Mouse (Mus musculus) forebrain, postnatal 0 days (tissue): ENCODE measurements around the gene Smad9. TPM values are rescaled to one million over a fixed set of nuclear protein-coding genes. Genes with fewer than 3 reads are reported as not detected.

Experiments used
- ATAC-seq: fragments of 200-750 bp; cut with Nextera tagmentation; 2 replicates; pipeline ENCODE4 v1.8.0; 2017; ENCODE audit warnings: mild to moderate bottlenecking, moderate library complexity
- DNase-seq: peaks from one replicate; pipeline ENCODE4 v3.0.0-alpha.2; 2015
- H3K27ac ChIP-seq: fragments of 300-500 bp; sonication (generic); 2 replicates; pipeline ENCODE4 v1.5.1; 2014; ENCODE audit warnings: low read depth, mild to moderate bottlenecking, antibody characterized with exemption, low read length, moderate library complexity, mixed read lengths
- H3K27me3 ChIP-seq: fragments of 300-500 bp; sonication (generic); 2 replicates; pipeline ENCODE4 v1.6.1; 2014; ENCODE audit warnings: mild to moderate bottlenecking, low read length, mixed read lengths; ENCODE audit not compliant: insufficient read depth
- H3K36me3 ChIP-seq: fragments of 300-500 bp; sonication (generic); 2 replicates; pipeline ENCODE4 v1.6.1; 2014; ENCODE audit warnings: mild to moderate bottlenecking, moderate library complexity; ENCODE audit not compliant: insufficient read depth
- H3K4me1 ChIP-seq: fragments of 300-500 bp; sonication (generic); 2 replicates; pipeline ENCODE4 v1.6.1; 2014; ENCODE audit warnings: antibody characterized with exemption; ENCODE audit not compliant: insufficient read depth
- H3K4me2 ChIP-seq: fragments of 300-500 bp; sonication (generic); 2 replicates; pipeline ENCODE4 v1.6.1; 2014; ENCODE audit warnings: low read depth, mild to moderate bottlenecking, moderate library complexity
- H3K4me3 ChIP-seq: fragments of 300-500 bp; sonication (generic); 2 replicates; pipeline ENCODE4 v1.5.1; 2014; ENCODE audit warnings: low read depth, low read length, mixed read lengths
- H3K9ac ChIP-seq: fragments of 300-500 bp; sonication (generic); 2 replicates; pipeline ENCODE4 v1.6.1; 2014; ENCODE audit warnings: mild to moderate bottlenecking
- H3K9me3 ChIP-seq: fragments of 300-500 bp; sonication (generic); 2 replicates; pipeline ENCODE4 v1.6.1; 2016; ENCODE audit warnings: low read length
- CTCF ChIP-seq: sonication (generic); IDR thresholded peaks from 2 replicates; pipeline ENCODE4 v1.5.1; 2016; ENCODE audit warnings: antibody characterized with exemption, control low read depth, low read depth
- WGBS: fragments of 180-500 bp; shearing (Covaris S2); extraction: QIAGEN DNeasy Blood & Tissue Kit; methylation state at CpG from one replicate; pipeline ENCODE4 v1.1.7; 2014; 5-methylcytosine and 5-hydroxymethylcytosine counted together
- polyA plus RNA-seq: library from polyadenylated mRNA; unstranded; fragments of >200 nt; fragmentation: Nextera tagmentation; extraction: Ambion mirVana; gene quantifications from 2 replicates; pipeline ENCODE4 v1.2.1, GENCODE M21; 2015
- total RNA-seq: library from RNA; depleted of rRNA; stranded (reverse); fragments of >200 nt; gene quantifications from 2 replicates; pipeline ENCODE4 v1.2.3, GENCODE M21; 2014

The Smad9 gene
- total and polyA plus RNA-seq, 2 experiments from 2014 or later, result 0.35 to 2.7 TPM

DNA sequence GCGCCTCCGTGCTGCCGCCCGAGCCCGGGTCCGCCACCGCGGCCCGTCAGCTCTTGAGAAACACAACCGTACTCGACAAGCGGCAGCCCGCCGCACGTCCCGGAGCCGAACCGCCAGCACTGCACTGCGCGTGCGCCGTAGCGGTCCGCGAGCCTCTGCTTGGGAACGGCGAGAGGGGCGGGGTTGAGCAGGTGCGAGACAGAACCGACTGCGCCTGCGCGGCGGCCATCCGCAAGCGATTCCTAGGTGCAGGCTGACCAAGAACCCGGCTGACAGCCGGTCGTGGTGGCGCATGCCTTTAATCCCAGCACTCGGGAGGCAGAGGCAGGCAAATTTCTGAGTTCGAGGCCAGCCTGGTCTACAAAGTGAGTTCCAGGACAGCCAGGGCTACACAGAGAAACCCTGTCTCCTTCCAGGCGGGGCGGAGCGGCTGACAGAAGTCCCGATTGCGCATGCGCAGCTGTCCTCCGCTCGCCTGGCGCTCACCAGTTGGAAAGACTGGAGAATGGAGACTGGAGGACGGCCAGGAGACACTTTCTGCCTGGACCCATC, 52.4 kb downstream of the Smad9 start, which contains the start of gene Rfxap:
Gene Rfxap, minus strand, starts transcription at position 126 of the 552 bp plus-strand sequence.
- ATAC-seq, result peak; percentile 95
- under 1% methylated on average over 52 of the region's 52 CpGs for WGBS
- Histone ChIP-seq H3K36me3 (peaks cover 13% of the 10 kb centered on the region), H3K4me2 (peak within 1 kb of the TSS; percentile 94), H3K9ac (peak within 1 kb of the TSS; percentile 87), H3K27ac (peak within 1 kb of the TSS; percentile 95), H3K4me1 (peaks cover 12% of the 10 kb centered on the region; the same call in 1 of the 2 replicates), H3K9me3 (no peaks in the 10 kb centered on the region), H3K4me3 (peak within 1 kb of the TSS; percentile 60), H3K27me3 (no peaks in the 10 kb centered on the region)
- DNase-seq, result peak; percentile 99
- no peak for TF ChIP-seq CTCF

DNA sequence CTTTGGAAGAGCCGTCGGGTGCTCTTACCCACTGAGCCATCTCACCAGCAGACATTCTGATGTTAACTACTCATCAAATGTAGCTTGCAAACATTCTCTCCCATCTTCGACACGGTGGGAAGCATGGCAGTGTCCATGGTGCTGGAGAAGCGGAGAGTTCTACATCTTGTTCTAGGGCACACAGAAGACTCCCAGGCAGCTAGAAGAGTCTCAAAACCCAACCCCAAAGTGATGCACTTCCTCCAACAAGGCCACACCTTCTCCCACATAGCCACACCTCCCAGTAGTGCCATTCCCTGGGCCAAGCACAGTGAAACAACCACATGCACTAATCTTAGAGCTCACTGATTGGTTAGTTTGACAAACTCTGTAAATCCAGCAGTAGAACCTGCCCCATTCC, 53.7 kb downstream of the Smad9 start:
- DNase-seq (no peak), ATAC-seq (no peak)
- Histone ChIP-seq H3K27me3 (no peaks in the 10 kb centered on the region), H3K9ac (no peak overlapping the region), H3K9me3 (no peaks in the 10 kb centered on the region), H3K4me1 (peaks cover 12% of the 10 kb centered on the region; the same call in 1 of the 2 replicates), H3K36me3 (peaks cover 5% of the 10 kb centered on the region), H3K4me2 (no peak overlapping the region), H3K27ac (no peak overlapping the region), H3K4me3 (no peak overlapping the region)
- no peak for TF ChIP-seq CTCF
- WGBS, result 81% methylated on average over 5 of the region's 5 CpGs

DNA sequence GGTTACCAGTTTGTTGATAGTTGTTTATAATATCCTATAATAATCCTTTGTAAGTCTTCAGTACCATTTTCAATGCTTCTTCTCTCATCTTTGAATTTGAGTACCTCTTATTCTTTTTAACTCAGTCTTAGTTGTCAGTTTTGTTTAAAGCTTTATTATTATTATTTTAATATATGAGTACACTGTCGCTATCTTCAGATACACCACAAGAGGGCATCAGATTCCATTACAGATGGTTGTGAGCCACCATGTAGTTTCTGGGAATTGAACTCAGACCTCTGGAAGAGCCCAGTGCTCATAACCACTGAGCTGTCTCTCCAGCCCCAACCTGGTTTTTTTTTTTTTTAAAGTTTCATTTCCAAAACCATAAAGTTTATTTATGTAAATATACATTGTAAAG, 56.2 kb downstream of the Smad9 start:
- Histone ChIP-seq H3K36me3 (no peaks in the 10 kb centered on the region), H3K4me1 (peaks cover 1% of the 10 kb centered on the region; the same call in 1 of the 2 replicates), H3K4me2 (no peak overlapping the region), H3K4me3 (no peak overlapping the region), H3K27me3 (no peaks in the 10 kb centered on the region), H3K9ac (no peak overlapping the region), H3K27ac (no peak overlapping the region), H3K9me3 (no peaks in the 10 kb centered on the region)
- no peak for TF ChIP-seq CTCF
- DNase-seq, result no peak
- ATAC-seq, result no peak
- 71% methylated on average over 1 of the region's 1 CpGs for WGBS

DNA sequence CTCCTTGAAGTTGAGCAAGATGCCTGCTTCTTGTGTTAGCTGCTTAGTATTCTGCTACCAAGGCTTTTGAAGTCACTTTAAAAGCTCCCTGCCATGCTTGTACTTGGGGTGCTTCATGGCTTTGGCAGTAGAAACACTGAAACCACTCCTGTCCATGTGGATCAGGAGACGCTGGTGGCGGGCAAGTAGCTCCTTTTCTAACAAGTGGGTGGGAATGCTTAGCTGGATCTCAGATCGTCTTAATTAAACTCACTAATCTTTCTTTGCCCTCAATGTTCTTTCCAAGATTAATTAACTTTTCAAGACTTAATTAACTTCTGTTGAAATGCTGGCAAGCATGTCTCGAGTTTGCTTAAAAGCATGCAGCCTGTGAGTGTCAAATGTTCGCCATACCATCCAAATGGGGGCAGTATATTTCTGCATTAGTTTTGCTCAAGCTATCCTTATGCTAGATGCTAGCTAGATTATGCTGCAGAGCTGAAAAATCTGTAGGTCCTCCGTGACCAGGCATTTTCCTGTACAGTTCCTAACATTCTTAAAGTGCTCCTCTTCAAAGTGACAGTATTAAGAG, 58.1 kb downstream of the Smad9 start:
- peak; percentile 54 for DNase-seq
- WGBS, result 26% methylated on average over 6 of the region's 6 CpGs

GRCm38 (mm10) chr3:54814622-54815021, 59.2 kb downstream of the Smad9 start:
- no peaks in the 10 kb centered on the region for H3K36me3 ChIP-seq
- no peak overlapping the region for H3K4me2 ChIP-seq
- H3K4me3 ChIP-seq, result no peak overlapping the region
- no peaks in the 10 kb centered on the region for H3K27me3 ChIP-seq
- H3K9ac ChIP-seq, result no peak overlapping the region
- H3K9me3 ChIP-seq, result no peaks in the 10 kb centered on the region
- H3K4me1 ChIP-seq, result no peaks in the 10 kb centered on the region
- no peak for TF ChIP-seq CTCF
- 59% methylated on average over 6 of the region's 6 CpGs for WGBS
- DNase-seq (no peak), ATAC-seq (no peak)
- no peak overlapping the region for H3K27ac ChIP-seq

More for the DNA sequence above, 58.1 kb downstream of the Smad9 start:
- Histone ChIP-seq H3K9ac (no peak overlapping the region), H3K36me3 (no peaks in the 10 kb centered on the region), H3K4me2 (no peak overlapping the region), H3K9me3 (no peaks in the 10 kb centered on the region), H3K4me3 (no peak overlapping the region), H3K27ac (no peak overlapping the region), H3K4me1 (no peaks in the 10 kb centered on the region), H3K27me3 (no peaks in the 10 kb centered on the region)
- peak; percentile 52 for TF ChIP-seq CTCF
- ATAC-seq, result peak; percentile 35; the same call in 1 of the 2 replicates

DNA sequence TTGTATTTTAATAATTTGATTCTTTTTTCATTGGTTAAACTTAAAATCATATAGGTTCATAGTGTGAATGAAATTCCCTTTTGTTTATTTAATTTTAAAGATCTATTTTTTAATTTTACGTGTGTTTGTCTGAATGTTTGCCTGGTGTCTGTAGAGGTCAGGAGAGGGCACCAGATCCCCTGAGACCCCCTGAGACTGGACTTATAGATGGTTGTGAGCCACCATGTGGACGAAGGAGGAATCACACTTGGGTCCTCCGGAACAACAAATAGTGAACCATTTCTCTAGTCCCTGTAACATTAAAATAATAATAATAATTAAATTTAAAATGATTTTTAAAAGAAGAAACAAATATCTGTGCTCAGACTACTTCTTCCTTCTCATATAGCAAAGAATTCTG, 59.9 kb downstream of the Smad9 start:
- Histone ChIP-seq H3K4me2 (no peak overlapping the region), H3K9me3 (no peaks in the 10 kb centered on the region), H3K27me3 (no peaks in the 10 kb centered on the region), H3K4me1 (no peaks in the 10 kb centered on the region), H3K27ac (no peak overlapping the region), H3K9ac (no peak overlapping the region), H3K4me3 (no peak overlapping the region), H3K36me3 (no peaks in the 10 kb centered on the region)
- 24% methylated on average over 3 of the region's 3 CpGs for WGBS
- peak; percentile 77 for DNase-seq
- peak; percentile 88 for TF ChIP-seq CTCF
- ATAC-seq, result peak; percentile 66; the same call in 1 of the 2 replicates

GRCm38 (mm10) chr3:54822526-54822925, 67.1 kb downstream of the Smad9 start:
- no peak for DNase-seq
- ATAC-seq, result no peak

More at GRCm38 (mm10) chr3:54822526-54822925, 67.1 kb downstream of the Smad9 start:
- no peak overlapping the region for H3K27ac ChIP-seq
- no peak overlapping the region for H3K9ac ChIP-seq
- H3K9me3 ChIP-seq, result no peaks in the 10 kb centered on the region
- 74% methylated on average over 5 of the region's 5 CpGs for WGBS
- no peaks in the 10 kb centered on the region for H3K4me1 ChIP-seq
- no peaks in the 10 kb centered on the region for H3K36me3 ChIP-seq
- H3K4me2 ChIP-seq, result no peak overlapping the region
- H3K4me3 ChIP-seq, result no peak overlapping the region
- H3K27me3 ChIP-seq, result no peaks in the 10 kb centered on the region
- no peak for TF ChIP-seq CTCF
